Mouse (Mus musculus) small intestine, adult 2 months (tissue): ENCODE measurements at regions not wholly inside any gene's neighbourhood (a gene's known extent, or its start where the extent isn't known, plus 50 kb on each side); places are given as distances from the start of the nearest gene placed in this dataset.

Experiments used
- H3K27ac ChIP-seq: fragments of 200-500 bp; 2 replicates; pipeline ENCODE4 v1.5.1; 2012; ENCODE audit warnings: low read depth, low read length, control low read depth, inconsistent platforms; ENCODE audit not compliant: insufficient read depth
- H3K27me3 ChIP-seq: fragments of 200-500 bp; 2 replicates; pipeline ENCODE4 v1.6.1; 2012; ENCODE audit warnings: mild to moderate bottlenecking, moderate library complexity, low read length, inconsistent platforms; ENCODE audit not compliant: control insufficient read depth, insufficient read depth
- H3K36me3 ChIP-seq: fragments of 200-500 bp; 2 replicates; pipeline ENCODE4 v1.6.1; 2012; ENCODE audit warnings: mild to moderate bottlenecking, low read length, control low read depth, inconsistent platforms; ENCODE audit not compliant: control insufficient read depth, insufficient read depth
- H3K4me1 ChIP-seq: fragments of 200-500 bp; 2 replicates; pipeline ENCODE4 v1.6.1; 2012; ENCODE audit warnings: low read length, inconsistent platforms, mixed read lengths; ENCODE audit not compliant: control insufficient read depth, insufficient read depth, insufficient read length
- H3K4me3 ChIP-seq: fragments of 200-500 bp; 2 replicates; pipeline ENCODE4 v1.5.1; 2012; ENCODE audit warnings: low read depth, mild to moderate bottlenecking, control low read depth, inconsistent platforms, low read length, moderate library complexity
- CTCF ChIP-seq: fragments of 200-500 bp; IDR thresholded peaks from 2 replicates; pipeline ENCODE4 v1.5.1; 2012; ENCODE audit warnings: low read depth, mild to moderate bottlenecking, control low read depth, inconsistent platforms, low read length, moderate library complexity, mixed read lengths; ENCODE audit not compliant: insufficient replicate concordance, insufficient read length; ENCODE audit errors: extremely low read depth
- POLR2A ChIP-seq: fragments of 200-500 bp; IDR thresholded peaks from 2 replicates; pipeline ENCODE4 v1.6.1; 2012; ENCODE audit warnings: low read depth, mild to moderate bottlenecking, control low read depth, inconsistent platforms, low read length, moderate library complexity
- WGBS: fragments of 180-500 bp; shearing (Covaris S2); methylation state at CpG from one replicate; pipeline ENCODE4 v1.1.7; 2018; 5-methylcytosine and 5-hydroxymethylcytosine counted together

GRCm38 (mm10) chr11:27027243-27027852 lies 433.5 kb upstream of the Vrk2 start:
- H3K4me1 ChIP-seq: no peaks in the 10 kb centered on the region
- no peak overlapping the region for H3K27ac ChIP-seq
- no peak overlapping the region for H3K4me3 ChIP-seq
- H3K27me3 ChIP-seq: no peaks in the 10 kb centered on the region
- no peak for TF ChIP-seq CTCF
- TF ChIP-seq POLR2A: no peak
- WGBS: 74% methylated on average over 1 of the region's 1 CpGs
- no peaks in the 10 kb centered on the region for H3K36me3 ChIP-seq

GRCm38 (mm10) chr11:27025500-27025899 lies 431.7 kb upstream of the Vrk2 start:
- TF ChIP-seq CTCF (no peak), POLR2A (no peak)
- H3K36me3 ChIP-seq: no peaks in the 10 kb centered on the region
- H3K27me3 ChIP-seq: no peaks in the 10 kb centered on the region
- H3K4me1 ChIP-seq: no peaks in the 10 kb centered on the region
- H3K27ac ChIP-seq: no peak overlapping the region
- WGBS: 61% methylated on average over 2 of the region's 2 CpGs
- H3K4me3 ChIP-seq: no peak overlapping the region

GRCm38 (mm10) chr11:26996292-26997099 lies 402.7 kb upstream of the Vrk2 start:
- 35% methylated on average over 3 of the region's 3 CpGs for WGBS
- TF ChIP-seq CTCF (no peak), POLR2A (no peak)
- no peaks in the 10 kb centered on the region for H3K4me1 ChIP-seq
- no peak overlapping the region for H3K27ac ChIP-seq
- H3K36me3 ChIP-seq: no peaks in the 10 kb centered on the region
- H3K4me3 ChIP-seq: no peak overlapping the region
- no peaks in the 10 kb centered on the region for H3K27me3 ChIP-seq

GRCm38 (mm10) chr11:26981216-26981615 lies 387.4 kb upstream of the Vrk2 start:
- no peaks in the 10 kb centered on the region for H3K4me1 ChIP-seq
- no peak for TF ChIP-seq CTCF
- no peak for TF ChIP-seq POLR2A
- H3K36me3 ChIP-seq: no peaks in the 10 kb centered on the region
- H3K4me3 ChIP-seq: no peak overlapping the region
- H3K27ac ChIP-seq: no peak overlapping the region
- no peaks in the 10 kb centered on the region for H3K27me3 ChIP-seq
- WGBS: 75% methylated on average over 7 of the region's 7 CpGs

- Histone ChIP-seq H3K36me3 (no peaks in the 10 kb centered on the region), H3K27ac (no peak overlapping the region), H3K4me1 (no peaks in the 10 kb centered on the region), H3K27me3 (no peaks in the 10 kb centered on the region), H3K4me3 (no peak overlapping the region)
- TF ChIP-seq POLR2A (no peak), CTCF (no peak)
- WGBS: 83% methylated on average over 8 of the region's 8 CpGs
These were observed 378.8 kb upstream of the Vrk2 start for GRCm38 (mm10) chr11:26972533-26973081.

GRCm38 (mm10) chr11:26971161-26971560 lies 377.4 kb upstream of the Vrk2 start:
- TF ChIP-seq CTCF (no peak), POLR2A (no peak)
- 74% methylated on average over 2 of the region's 2 CpGs for WGBS
- Histone ChIP-seq H3K4me3 (no peak overlapping the region), H3K36me3 (no peaks in the 10 kb centered on the region), H3K27ac (no peak overlapping the region), H3K27me3 (no peaks in the 10 kb centered on the region), H3K4me1 (no peaks in the 10 kb centered on the region)

- Histone ChIP-seq H3K36me3 (no peaks in the 10 kb centered on the region), H3K27ac (no peak overlapping the region), H3K27me3 (no peaks in the 10 kb centered on the region), H3K4me3 (no peak overlapping the region), H3K4me1 (no peaks in the 10 kb centered on the region)
- WGBS: 76% methylated on average over 4 of the region's 4 CpGs
- TF ChIP-seq CTCF (no peak), POLR2A (no peak)
These were observed 373.6 kb upstream of the Vrk2 start for GRCm38 (mm10) chr11:26967427-26967826.
